Mouse (Mus musculus) testis, postnatal 10 days (tissue): ENCODE data around the gene Mamstr.
"Not testable (repeated sequence)": the region's sequence is repeated elsewhere in the genome, so short reads cannot be mapped to it uniquely, and the experiment has no call there.

Experiments
- DNase-seq: peaks from one replicate; pipeline ENCODE4 v3.0.0; 2021; ENCODE audit warnings: low spot score

Mamstr gene

DNA sequence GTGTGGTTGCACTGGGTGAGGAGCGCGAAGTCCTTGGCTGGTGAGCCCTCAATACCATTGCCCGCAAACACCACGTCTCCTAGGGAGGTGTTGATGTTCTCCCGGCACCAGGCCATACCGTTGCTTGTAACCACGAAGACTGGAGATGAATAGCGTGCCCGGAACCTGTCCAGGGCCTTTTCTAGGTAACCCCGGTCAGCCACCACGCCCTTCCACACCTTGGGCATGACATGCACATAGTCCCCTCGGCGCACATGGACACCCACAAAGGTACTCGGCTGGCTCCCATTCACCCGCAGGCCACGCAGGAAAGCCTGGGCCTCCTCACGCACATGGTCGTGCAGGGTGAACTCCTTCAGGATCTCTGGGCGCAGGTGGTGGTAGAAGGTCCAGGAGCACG, 10.7 kb downstream of the Mamstr start:
- DNase-seq, result not testable (repeated sequence)

DNA sequence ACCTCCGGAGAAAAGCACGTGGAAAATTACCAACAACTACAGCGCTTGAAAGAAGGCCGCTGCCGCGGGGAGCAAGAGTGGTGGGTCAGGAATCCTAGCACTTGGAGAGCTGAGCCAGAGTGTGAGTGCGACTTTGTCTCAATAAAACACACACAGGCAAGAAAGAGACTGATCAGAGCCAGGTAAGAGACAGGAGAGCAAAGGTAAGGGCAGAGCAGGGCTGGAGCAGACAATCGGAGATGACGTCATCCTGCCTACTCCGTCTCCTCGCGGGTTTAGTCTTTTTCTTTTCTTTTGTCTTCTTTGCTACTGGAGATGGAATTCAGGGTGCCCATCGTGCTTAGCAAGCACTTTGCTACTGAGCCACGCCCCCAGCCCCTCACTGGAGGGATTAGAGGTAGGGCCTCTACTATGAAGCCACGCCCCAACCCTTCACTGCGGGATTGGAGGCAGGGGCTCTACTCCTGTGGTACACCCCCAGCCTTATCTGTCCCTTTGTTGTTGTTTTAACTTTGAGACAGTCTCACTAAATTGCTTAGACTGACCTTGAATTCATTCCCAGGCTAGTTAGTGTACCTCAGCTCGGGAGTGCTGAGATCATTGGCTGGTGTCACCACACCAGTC, 14.8 kb downstream of the Mamstr start:
- DNase-seq, result peak; percentile 72

DNA sequence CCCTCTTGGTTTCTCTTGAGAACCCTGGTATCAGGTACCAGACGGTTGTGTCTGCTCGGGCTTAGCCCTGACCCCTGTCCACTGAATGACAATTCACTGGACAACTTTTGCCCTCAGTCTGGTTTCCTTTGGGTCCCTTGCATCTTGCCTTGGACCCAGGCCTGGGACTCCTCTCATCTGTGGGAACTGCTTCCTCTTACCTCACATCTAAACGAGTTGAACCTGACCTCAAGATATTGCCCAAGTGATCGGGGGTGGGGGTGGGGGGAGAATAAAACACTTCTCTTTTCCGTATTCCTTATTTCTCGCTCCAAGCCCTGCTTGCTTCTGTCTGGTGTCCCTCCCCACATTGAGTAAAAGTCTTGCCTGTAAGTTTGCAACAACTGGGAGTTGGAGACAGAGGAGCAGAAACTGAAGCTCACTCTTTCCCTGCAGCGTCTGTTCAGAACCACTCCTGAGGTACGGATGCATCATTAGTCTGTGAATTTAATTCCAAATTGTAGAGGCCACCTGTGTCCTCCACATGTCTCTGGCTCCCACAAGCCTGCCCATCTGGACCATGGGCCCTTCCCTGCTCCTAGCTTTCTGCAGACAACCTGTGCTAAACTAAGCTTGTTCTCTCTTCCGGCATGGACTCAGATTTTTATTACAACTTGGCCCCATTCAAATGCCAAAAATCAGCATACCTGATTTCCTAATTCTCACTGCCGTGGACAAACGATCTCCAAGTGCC, 21.1 kb downstream of the Mamstr start:
- no peak for DNase-seq

DNA sequence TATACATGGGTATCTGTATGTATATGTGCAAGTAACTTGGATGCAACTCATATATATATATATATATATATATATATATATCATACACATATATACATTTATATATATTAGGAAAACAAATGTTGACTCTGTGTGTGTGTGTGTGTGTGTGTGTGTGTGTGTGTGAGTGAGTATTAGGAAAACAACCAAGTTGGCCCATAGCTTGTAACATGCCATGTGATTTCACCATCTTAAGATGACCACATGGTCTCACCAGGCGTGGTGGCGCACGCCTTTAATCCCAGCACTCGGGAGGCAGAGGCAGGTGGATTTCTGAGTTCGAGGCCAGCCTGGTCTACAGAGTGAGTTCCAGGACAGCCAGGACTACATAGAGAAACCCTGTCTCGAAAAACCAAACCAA, 21.9 kb downstream of the Mamstr start:
- not testable (repeated sequence) for DNase-seq

DNA sequence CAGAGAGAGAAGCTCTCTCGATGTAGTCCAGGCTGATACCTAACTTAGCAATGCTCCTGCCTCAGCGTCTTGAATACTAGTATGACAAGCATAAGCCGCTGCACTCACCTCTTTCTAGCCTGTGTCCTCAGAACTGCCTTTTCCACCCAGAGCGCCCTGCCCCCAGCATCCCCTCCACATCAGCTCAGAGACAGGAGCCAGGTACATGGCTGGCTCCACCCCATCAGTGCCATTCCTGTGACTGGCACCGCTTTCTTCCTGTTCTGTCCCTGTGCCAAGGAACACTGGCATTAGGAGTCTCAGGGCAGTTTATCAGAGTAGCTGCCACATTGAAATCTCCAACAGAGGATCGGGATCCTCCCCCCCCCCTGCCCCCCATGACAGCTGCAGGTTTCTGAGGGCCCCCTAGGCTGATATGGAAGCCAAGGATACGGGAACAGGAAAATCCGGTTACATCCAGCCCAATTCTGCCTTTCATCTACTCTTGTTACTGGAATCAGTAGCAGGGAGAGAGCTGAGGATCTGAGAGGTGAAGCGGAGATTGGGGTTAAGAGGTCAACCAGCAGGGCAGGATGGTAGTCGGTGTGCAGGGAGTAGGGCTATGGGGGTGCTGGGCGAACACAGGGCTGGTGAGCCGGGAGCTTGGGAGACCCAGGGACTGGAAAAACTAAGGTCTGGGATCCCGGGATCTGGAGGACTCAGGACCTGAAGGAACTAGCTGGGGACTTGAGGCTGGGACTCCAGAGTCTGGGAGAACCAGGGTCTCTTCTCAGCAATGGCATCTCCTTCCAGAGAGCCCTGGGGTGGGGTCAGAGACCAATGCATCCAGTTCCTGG, 25.7 kb downstream of the Mamstr start:
- DNase-seq, result no peak

DNA sequence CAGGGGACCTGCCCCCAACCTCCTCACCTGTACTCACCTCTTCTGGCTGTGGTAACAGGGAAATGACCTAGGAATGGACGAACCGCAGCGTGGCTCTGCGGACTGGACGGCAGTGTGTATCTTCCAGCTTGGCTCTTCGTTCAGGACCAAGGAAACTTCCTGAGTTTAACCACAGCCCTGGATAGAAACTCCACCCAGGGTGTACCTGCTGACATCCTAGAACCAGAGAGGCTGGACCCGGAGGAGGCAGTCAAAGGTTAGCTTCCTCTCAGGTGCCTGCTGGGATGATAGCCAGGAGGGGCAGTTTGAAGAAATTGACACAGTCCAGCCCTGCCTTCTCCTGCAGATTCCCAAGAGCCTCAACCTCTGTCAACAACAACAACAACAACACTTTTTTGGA, 26.4 kb downstream of the Mamstr start, which contains the start of gene Fut2:
Gene Fut2 (minus strand): TSS at position 234 of the 400 bp plus-strand sequence.
- no peak for DNase-seq

DNA sequence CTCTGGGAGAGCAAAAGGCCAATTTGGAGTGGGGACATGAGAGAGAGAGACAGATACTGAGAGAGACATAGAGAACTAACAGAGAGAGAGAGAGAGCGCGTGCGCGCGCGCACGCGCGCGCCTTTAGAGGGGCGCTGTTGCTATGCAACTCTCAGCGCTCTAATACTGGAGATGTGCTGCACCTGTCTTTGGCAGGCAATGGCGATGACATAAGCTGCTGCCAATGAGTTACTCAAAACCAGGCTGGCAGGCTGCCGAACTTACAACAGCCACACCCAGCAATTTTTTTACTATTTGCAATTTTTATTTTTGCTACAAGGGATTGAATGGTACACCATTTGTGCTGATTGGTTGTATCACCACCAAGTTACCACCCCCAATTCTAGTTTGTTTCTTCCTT, 28.0 kb downstream of the Mamstr start:
- DNase-seq, result no peak

DNA sequence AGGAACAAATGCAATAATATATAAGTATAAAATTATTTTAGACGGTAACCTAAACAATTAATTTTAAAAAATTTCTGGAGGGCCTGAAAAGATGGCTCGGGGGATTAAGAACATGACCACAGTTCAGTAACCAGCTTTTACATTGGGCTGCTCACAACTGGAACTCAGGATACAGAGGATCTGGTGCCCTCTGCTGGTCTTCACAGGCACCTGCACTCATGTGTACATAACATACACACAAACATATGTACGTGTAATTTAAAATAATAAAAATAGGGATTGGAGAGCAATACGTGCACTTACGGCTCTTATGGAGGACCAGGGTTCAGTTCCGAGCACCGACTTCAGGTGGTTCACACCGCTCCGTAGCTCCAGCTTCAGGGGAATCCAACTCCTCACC, 29.1 kb downstream of the Mamstr start:
- DNase-seq, result no peak

DNA sequence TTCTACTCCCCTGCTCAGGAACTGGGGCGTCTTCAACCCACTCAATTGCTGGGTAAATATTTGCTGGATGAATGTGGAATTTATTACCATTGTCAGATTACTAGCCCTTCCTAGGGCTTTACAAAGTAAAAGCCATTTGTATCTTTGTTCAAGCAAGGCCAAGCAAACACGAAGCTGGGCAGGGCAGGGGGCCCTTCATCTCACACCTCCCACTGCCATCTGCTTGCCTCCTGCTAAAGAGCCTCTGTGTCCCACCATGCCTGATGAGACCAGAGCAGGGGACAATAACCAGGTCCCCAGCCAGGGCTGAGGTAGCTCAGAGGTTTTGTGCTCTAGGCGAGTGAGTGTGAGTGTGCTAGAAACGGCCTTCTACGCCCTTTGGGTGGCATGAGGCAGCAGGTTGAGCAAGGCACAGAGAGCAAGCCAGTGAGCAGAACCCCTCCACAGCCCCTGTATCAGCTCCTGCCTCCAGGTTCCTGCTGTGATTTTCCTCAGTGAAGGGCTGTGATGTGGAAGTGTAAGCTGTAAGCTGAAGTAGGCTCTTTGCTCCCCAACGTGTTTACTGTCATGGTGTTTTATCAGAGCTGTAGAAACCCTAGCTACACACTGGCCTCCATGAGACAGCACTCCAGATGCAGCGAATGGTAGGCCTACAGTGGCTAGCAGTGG, 38.0 kb downstream of the Mamstr start:
- no peak for DNase-seq

DNA sequence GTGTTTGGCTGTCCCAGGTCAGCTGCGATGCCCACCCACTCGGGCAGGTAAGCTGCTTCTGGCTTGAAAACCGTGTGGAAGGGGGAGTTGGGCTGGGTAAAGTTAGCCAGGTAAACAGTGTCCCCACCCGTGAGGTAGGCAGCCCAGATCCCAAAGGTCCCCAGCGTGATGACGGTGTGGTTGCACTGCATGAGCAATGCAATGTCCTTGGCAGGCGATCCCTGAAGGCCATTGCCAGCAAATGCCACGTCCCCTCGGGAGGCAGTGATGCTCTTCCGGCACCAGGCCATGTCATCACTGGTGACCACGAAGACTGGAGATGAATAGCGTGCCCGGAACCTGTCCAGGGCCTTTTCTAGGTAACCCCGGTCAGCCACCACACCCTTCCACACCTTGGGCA, 38.7 kb downstream of the Mamstr start:
- no peak for DNase-seq

DNA sequence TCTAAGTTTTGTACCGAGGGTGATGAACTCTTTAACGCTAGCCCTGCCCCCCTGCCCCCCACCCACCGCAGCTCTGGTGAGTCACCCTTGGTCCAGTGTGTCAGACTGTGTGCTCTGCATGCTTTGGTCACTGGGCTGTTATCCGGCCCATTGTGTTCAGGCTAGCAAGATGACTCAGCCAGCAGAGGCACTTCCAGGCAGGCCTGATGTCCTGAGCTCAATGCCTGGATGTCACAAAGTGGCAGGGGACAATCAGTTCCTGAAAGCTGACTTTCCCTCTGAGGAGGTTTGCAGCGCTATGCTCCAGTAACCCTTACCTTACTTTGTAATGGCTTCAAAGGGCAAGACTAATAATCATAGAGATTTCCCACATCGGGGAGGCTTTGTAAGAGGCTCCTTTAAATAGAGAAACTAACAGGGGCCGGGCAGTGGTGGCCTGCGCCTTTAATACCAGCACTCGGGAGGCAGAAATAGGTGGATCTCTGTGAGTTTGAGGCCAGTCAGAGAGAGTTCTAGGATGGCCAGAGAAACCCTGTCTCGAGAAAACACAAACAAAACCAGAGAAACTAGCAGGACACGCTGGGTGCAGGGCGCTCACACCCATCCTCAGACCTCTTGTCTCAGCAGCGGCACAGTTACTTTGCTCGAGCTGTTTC, 40.3 kb downstream of the Mamstr start:
- DNase-seq, result peak; percentile 39

DNA sequence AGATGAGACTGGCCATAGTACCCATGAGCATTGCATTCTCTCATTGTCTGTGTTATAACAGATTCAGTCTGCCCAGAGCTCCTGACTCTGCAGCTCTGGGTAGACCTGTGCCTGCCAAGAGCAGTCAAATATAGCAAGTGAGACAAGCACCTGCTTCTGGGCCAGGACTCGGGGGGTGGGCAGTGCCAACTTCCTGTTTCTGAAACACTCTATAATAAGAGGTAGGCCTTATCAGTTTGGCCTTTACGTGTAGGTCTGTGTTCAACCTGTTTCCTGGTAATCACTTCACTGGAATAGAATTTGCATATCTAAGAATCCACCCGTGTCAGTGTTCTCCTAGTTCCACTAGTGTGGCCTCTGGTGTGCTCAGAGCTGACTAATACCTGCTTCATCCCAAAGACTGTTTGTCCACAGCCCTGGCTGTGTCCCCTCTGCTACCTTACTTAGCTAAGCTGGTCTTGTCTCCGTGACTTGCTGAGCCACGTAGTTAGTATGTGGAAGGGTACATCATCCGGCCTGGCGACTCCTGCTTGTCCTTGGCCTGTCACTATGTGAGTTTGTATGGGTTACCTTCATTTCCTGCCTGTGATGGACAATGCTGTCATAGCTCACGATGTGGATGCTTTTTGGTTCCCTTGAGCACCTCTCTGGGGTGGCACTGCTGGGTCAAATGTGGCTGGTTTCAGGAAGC, 41.4 kb downstream of the Mamstr start:
- no peak for DNase-seq

DNA sequence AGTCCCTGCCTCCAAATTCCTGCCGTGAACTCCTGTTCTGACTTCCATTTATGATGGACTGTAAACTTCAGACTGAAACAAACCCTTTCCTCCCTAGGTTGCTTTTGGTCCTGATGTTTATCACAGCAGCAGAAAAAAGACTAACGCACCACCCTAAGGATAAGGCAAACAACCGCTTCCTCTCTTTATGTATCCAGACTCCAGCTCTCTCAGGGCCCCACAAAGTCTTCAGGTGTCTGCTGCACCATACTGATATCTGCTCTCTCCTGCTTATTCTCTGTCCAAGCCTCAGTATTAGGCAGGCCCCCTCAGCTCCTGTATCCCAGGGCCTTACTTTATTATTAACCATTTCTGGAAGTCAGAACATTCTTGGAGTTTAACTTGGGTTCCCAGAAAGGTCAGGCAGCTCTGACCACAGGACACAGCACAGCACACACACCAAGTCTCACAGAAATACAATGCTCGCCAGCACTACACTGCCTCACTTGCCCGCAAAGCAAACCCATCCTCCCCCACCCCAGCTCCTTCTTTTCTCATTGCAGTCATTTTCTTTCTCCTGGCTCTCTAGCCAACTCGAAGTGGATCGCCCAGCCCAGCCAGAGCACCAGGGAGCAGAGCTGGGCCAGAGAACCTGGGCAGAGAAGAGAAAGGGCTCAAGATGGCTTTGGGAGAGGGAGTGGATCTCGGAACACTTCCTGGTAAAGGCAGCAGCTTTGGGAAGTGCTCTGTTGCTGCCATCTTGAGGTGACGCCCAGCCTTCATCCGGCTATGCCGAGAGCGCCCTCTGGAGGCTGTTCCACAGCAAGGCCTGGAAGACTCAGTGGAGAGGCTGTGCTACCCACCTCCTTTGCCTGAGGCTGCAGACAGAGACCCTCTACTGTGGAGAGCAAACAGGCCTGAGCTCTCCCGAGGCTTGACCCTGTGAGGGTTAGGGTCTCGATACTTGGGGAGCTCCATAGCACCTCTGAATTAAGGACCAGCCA, 42.7 kb downstream of the Mamstr start:
- peak; percentile 94 for DNase-seq

DNA sequence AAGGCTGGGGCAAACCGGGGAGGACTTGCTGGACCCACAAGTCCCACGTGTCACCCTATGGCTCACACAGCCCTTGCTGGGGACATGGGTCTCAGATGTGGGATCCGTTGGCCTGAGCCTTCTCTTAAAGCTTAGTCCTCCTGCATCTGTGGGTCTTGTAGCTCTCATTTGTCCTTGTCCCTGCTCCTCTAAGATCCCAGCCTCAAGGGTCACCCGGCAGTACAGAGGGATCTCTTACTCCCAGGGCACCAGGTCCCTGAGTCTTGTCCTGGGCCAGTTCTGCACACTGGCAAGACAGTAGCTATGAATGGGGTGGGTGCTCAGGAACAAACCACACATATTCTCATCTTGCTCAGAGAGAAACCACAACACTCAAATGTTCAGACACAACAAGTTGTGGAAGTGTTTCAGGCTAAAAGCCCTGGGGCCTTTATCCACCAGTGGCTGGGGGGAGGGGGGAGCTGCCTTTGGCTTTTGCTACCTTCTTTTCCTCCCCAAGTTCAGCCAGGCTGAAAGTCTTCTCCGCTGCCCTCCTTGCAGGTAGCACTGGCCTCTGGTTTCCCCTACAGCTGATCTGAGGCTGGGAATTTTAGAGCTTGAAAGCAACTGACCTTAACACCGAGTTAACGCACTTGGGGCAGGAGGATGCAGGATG, 43.7 kb downstream of the Mamstr start, which contains the start of gene Ntn5:
Gene Ntn5 (plus strand): TSS at position 627 of the 655 bp plus-strand sequence.
- no peak for DNase-seq

DNA sequence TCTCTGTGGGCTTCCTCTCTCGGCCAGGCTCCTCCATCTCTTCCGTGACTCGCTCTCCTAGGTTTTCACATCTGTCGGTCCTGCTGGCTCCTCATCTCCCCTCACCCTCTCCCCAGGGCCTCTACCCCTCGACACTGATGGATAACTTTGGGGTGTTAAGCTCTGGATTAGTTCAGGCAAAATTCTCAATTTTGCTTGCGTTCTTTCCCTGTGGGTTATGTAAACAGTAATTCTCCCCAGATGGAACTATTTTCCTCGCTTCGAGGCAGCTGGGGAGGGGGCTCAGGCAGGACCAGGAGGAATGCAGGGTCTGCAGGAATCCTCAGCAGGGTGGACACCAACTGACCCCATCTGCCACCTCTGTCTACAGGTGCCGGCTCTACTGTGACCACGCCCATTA, 46.0 kb downstream of the Mamstr start:
- DNase-seq, result no peak

DNA sequence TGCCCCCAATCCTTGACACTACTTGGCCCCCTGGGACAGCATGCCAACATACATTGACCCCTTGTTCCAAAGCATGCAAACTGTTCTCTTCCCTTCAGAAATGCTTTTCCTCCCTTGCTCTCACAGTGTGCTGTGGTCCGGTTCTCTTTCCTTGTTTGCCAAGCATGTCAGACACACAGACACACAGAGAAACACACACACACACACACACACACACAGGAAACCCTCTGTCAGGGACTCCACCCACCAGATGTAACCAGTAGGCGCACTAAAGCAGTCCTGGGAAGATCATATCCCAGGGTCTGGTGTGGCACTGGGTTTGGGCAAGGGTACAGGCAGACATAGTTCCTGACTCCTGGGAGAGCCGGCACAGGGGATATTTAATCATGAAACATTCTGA, 47.1 kb downstream of the Mamstr start:
- no peak for DNase-seq

DNA sequence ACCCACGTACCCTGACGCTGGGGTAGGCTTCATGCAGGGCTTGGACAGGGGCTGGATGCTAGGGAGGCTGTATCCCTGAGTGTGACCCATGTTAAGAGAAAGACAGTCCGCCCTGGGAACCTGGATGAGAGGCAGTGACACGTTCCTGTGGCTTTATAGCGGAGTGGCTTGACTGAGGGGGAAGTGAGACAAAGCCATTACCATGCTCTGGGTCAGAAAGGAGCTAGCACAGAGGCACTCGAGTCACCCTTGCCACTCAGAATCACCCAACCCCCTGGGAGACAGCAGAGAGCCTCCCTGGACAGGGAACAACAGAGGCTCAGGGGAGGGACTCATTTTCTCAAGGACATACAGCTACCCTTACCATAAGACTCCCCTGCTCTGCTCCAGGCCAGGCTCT, 49.3 kb downstream of the Mamstr start:
- no peak for DNase-seq

DNA sequence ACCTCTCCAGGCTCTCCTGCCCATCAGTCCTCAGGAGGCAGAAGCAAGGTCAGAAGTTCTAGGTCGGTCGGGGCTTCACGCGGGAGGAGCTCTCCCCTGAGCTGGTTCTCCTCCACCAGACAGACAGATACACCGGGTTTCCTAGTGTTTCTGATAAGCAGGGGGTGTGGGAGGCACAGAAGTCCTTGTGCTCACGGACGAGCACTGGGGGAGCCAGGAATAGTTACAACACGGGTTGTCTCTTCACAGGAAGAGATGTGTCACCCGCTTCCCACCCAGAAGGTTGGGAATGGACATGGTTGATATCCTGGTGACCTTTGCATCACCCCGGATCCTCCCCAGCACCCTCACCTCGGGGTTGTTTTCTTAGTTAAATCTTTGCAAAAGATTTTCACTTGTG, 50.0 kb downstream of the Mamstr start:
- DNase-seq, result no peak

DNA sequence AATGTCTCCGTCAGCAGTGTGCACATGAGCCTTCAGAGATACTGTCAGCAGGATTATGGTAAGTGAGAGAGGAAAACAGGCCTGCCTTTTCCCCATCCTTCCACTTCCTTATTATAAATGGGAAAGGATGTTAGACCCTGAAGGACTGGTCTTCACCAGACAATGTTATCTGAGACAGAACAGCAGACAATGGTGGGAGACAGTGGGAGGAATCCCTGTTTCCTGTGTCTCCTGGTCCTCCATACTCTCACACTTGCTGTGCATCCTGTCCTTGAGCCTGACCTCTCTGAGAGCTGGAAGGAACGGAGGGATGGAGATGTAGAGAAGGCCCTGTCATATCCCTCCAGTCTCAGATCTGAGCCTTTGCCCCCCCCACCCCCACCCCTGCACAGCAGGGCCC, 52.6 kb downstream of the Mamstr start:
- DNase-seq, result no peak
